Mouse (Mus musculus) cortical plate, adult 2 months (tissue): ENCODE data around the gene Shc3.

Source experiments
- CTCF ChIP-seq: fragments of 200-500 bp; IDR thresholded peaks from 2 replicates; pipeline ENCODE4 v1.5.1; 2011; ENCODE audit warnings: mild to moderate bottlenecking, control low read depth, low read length; ENCODE audit not compliant: insufficient read depth; ENCODE audit errors: extremely low read depth
- POLR2A ChIP-seq: fragments of 200-500 bp; IDR thresholded peaks from 2 replicates; pipeline ENCODE4 v1.6.1; 2011; ENCODE audit warnings: mild to moderate bottlenecking, low read length, control low read depth; ENCODE audit not compliant: insufficient read depth; ENCODE audit errors: extremely low read depth

DNA sequence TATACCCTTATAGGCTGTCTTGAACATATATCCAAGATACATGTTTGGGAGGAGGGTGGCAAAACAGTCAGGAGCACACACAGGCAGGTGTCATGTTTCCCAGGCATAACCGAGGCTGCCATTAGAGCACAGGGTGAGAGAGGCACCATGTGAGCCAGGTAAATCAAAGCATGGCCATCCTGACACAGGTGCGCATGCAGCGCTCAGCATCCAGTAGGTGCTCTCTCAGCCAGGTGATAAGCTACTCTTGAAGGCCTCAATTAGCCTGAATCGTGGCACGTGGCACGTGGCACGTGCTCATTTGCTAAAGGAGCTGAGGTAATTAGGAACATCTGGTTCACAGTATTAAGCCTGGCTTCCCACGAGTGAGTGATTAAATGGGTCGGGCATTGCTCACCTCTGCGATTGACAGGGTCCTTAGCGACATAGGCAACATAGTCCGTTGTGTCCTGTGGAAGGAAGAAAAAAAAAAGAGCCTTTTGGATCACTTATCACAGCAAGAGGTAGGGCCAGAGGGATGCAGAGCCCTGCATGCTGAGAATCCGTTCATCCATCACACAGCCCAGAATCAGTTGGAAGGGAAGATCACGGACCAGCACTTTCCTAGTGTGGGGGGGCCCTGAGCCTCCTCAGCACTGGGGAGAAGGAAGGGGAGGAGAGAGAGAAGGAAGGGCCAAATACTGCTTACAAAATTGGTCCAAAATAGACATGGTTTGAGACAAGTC lies 102.9 kb downstream of the Shc3 start:
- no peak for TF ChIP-seq CTCF
- no peak for TF ChIP-seq POLR2A
